Mouse (Mus musculus) liver, embryonic 15.5 days (tissue): Measurements from ENCODE around the gene Eif2b5. TPM values are rescaled to one million over a fixed set of nuclear protein-coding genes. Genes with fewer than 3 reads are reported as not detected.

Source experiments
- ATAC-seq: fragments of 200-750 bp; cut with Nextera tagmentation; 2 replicates; pipeline ENCODE4 v1.8.0; 2017; ENCODE audit warnings: moderate number of reproducible peaks, mild to moderate bottlenecking, moderate library complexity; ENCODE audit not compliant: insufficient read depth
- H3K27ac ChIP-seq: fragments of 300-500 bp; sonication (generic); replicated peaks from 2 replicates; pipeline ENCODE4 v1.5.1; 2015; ENCODE audit warnings: mild to moderate bottlenecking, inconsistent platforms
- H3K27me3 ChIP-seq: fragments of 300-500 bp; sonication (generic); 2 replicates; pipeline ENCODE4 v1.6.1; 2015; ENCODE audit warnings: mild to moderate bottlenecking, inconsistent platforms
- H3K36me3 ChIP-seq: fragments of 300-500 bp; sonication (generic); replicated peaks from 2 replicates; pipeline ENCODE4 v1.6.1; 2015; ENCODE audit warnings: moderate library complexity, mild to moderate bottlenecking, inconsistent platforms
- H3K4me1 ChIP-seq: fragments of 300-500 bp; sonication (generic); replicated peaks from 2 replicates; pipeline ENCODE4 v1.6.1; 2015; ENCODE audit warnings: inconsistent platforms
- H3K4me2 ChIP-seq: fragments of 300-500 bp; sonication (generic); 2 replicates; pipeline ENCODE4 v1.6.1; 2015; ENCODE audit warnings: moderate library complexity, mild to moderate bottlenecking, inconsistent platforms
- H3K4me3 ChIP-seq: fragments of 300-500 bp; sonication (generic); replicated peaks from 2 replicates; pipeline ENCODE4 v1.5.1; 2015; ENCODE audit warnings: mild to moderate bottlenecking, inconsistent platforms
- H3K9ac ChIP-seq: fragments of 300-500 bp; sonication (generic); 2 replicates; pipeline ENCODE4 v1.6.1; 2015; ENCODE audit warnings: moderate library complexity, mild to moderate bottlenecking, inconsistent platforms
- H3K9me3 ChIP-seq: fragments of 300-500 bp; sonication (generic); replicated peaks from 2 replicates; pipeline ENCODE4 v1.6.1; 2016; ENCODE audit warnings: inconsistent platforms
- WGBS: fragments of 180-500 bp; shearing (Covaris S2); methylation state at CpG from one replicate; pipeline ENCODE4 v1.1.7; 2015; ENCODE audit warnings: mixed read lengths; ENCODE audit not compliant: insufficient replicate concordance; 5-methylcytosine and 5-hydroxymethylcytosine counted together
- polyA plus RNA-seq: library from polyadenylated mRNA; unstranded; fragments of >200 nt; fragmentation: Nextera tagmentation; extraction: Ambion mirVana; gene quantifications from 2 replicates; pipeline ENCODE4 v1.2.1, GENCODE M21; 2015

The Eif2b5 gene
- polyA plus RNA-seq, 1 experiment from 2014 or later, result 44.1 TPM

DNA sequence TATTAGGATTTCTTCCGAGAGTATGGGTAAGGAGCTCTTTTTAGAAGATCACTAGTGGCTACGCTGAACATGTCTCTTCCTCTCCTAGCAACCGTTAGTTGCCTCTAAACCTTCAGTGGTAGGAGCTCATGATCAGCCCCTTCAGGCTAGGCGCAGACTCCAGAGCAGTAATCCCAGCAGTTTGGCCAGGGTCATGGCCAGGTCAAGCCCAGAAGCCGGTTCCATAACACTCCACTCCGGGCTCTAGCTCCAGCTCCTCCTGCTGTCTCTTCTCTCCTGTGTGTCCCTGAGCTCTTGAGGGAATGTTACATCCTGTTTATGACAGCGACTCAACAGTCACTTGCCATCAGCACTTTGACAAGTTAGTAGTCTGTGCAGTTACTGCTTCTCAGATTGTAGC lies 58.8 kb downstream of the Eif2b5 start:
- H3K36me3 ChIP-seq, result peaks cover 90% of the 10 kb centered on the region

More for the DNA sequence above, 58.8 kb downstream of the Eif2b5 start:
- Histone ChIP-seq H3K9ac (no peak overlapping the region), H3K4me1 (no peaks in the 10 kb centered on the region), H3K4me2 (no peak overlapping the region), H3K9me3 (no peaks in the 10 kb centered on the region), H3K4me3 (no peak overlapping the region), H3K27ac (no peak overlapping the region), H3K27me3 (no peaks in the 10 kb centered on the region)
- 71% methylated on average over 7 of the region's 7 CpGs for WGBS
- ATAC-seq, result no peak

Other genes with a start within 250 kb of the Eif2b5 start
- gene Parl, start 196.4 kb upstream of the Eif2b5 start, polyA plus RNA-seq, result 35.4 and 37.5 TPM in 2 replicates
- 0.03 TPM in 1 of 2 replicates, not detected in the other for gene Cyp2ab1, start 173.4 kb upstream of the Eif2b5 start, polyA plus RNA-seq
- 17.2 and 18.5 TPM in 2 replicates for gene Abcc5, start 72.4 kb upstream of the Eif2b5 start, polyA plus RNA-seq
- gene Dvl3, start 18.2 kb downstream of the Eif2b5 start, polyA plus RNA-seq, result 3.8 and 4.8 TPM in 2 replicates
- 386 and 395 TPM in 2 replicates for gene Ap2m1, start 36.7 kb downstream of the Eif2b5 start, polyA plus RNA-seq
- 24.6 and 28.4 TPM in 2 replicates for gene Abcf3, start 49.8 kb downstream of the Eif2b5 start, polyA plus RNA-seq
- gene Vwa5b2, start 90.7 kb downstream of the Eif2b5 start, polyA plus RNA-seq, result 0.21 and 0.33 TPM in 2 replicates
- gene Eef1akmt4, start 112.8 kb downstream of the Eif2b5 start, polyA plus RNA-seq, result 16.0 and 16.2 TPM in 2 replicates
- gene Gm49333, start 112.8 kb downstream of the Eif2b5 start, polyA plus RNA-seq, result 0.08 TPM in 1 of 2 replicates, not detected in the other
- gene Alg3, start 112.9 kb downstream of the Eif2b5 start, polyA plus RNA-seq, result 20.7 and 22.9 TPM in 2 replicates
- gene Camk2n2, start 122.5 kb downstream of the Eif2b5 start, polyA plus RNA-seq, result 0.10 and 0.12 TPM in 2 replicates
- gene Ece2, start 131.0 kb downstream of the Eif2b5 start, polyA plus RNA-seq, result 0.10 TPM in 1 of 2 replicates, not detected in the other
- 164 and 171 TPM in 2 replicates for gene Psmd2, start 152.8 kb downstream of the Eif2b5 start, polyA plus RNA-seq
- 86.2 and 98.5 TPM in 2 replicates for gene Eif4g1, start 169.5 kb downstream of the Eif2b5 start, polyA plus RNA-seq
- gene Fam131a, start 194.4 kb downstream of the Eif2b5 start, polyA plus RNA-seq, result 1.3 and 1.8 TPM in 2 replicates
- gene Polr2h, start 218.8 kb downstream of the Eif2b5 start, polyA plus RNA-seq, result 36.4 and 39.3 TPM in 2 replicates
- gene Clcn2, start 218.9 kb downstream of the Eif2b5 start, polyA plus RNA-seq, result 9.5 and 13.7 TPM in 2 replicates
- 0.37 and 0.47 TPM in 2 replicates for gene Chrd, start 234.3 kb downstream of the Eif2b5 start, polyA plus RNA-seq
- 5.0 and 5.6 TPM in 2 replicates for gene Thpo, start 235.7 kb downstream of the Eif2b5 start, polyA plus RNA-seq